Mouse (Mus musculus) liver, postnatal 0 days (tissue): ENCODE data around the gene Nhlrc3.

Experiments
- CTCF ChIP-seq: sonication (generic); IDR thresholded peaks from 2 replicates; pipeline ENCODE4 v1.5.1; 2016; ENCODE audit warnings: antibody characterized with exemption, low read depth
- EP300 ChIP-seq: IDR thresholded peaks from 2 replicates; pipeline ENCODE4 v1.6.1; 2016; ENCODE audit warnings: antibody characterized with exemption, low read depth, mild to moderate bottlenecking

DNA sequence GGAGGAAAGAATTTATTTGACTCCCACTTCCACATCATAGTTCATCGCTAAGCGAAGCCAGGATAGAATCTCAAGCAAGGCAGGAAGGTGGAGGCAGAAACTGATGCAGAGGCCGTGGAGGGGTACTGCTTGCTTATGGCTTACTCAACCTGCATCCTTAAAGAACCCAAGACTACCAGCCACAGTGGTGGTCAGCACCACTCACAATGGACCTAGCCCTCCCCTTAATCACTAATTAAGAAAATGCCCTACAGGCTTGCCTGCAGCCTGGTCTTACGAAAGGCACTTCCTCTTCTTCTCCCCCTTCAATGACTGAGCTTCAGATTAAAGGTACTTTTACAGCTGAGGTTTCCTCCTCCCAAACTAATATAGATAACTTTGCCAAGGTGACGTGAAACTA, 26.6 kb downstream of the Nhlrc3 start:
- no peak for TF ChIP-seq EP300
- TF ChIP-seq CTCF = no peak
